Mouse (Mus musculus) intestine, embryonic 14.5 days (tissue): ENCODE measurements around the gene Slc43a3. TPM values are rescaled to one million over a fixed set of nuclear protein-coding genes. Genes with fewer than 3 reads are reported as not detected.

Experiments used
- microRNA-seq: library from miRNA; unstranded; fragments of <30 nt; microRNA quantifications from one replicate; pipeline ENCODE4, GENCODE M21; 2016
- polyA plus RNA-seq: library from polyadenylated mRNA; unstranded; fragments of >200 nt; fragmentation: Nextera tagmentation; extraction: Ambion mirVana; gene quantifications from 2 replicates; pipeline ENCODE4 v1.2.1, GENCODE M21; 2014

Slc43a3 gene
- polyA plus RNA-seq, 1 experiment from 2014 or later: 46.7 TPM

Small RNA genes within 50 kb of the gene (microRNA-seq; reads per million reads assigned to microRNA genes)
- not detected for gene Gm24332

Other genes with a start within 250 kb of the Slc43a3 start
- gene Zdhhc5, start 221.4 kb upstream of the Slc43a3 start, polyA plus RNA-seq: 30.0 and 30.7 TPM in 2 replicates
- 25.7 and 29.0 TPM in 2 replicates for gene Clp1, start 209.2 kb upstream of the Slc43a3 start, polyA plus RNA-seq
- gene Ypel4, start 202.5 kb upstream of the Slc43a3 start, polyA plus RNA-seq: 6.9 and 8.8 TPM in 2 replicates
- gene Gm19426, start 192.9 kb upstream of the Slc43a3 start, polyA plus RNA-seq: 4.6 and 5.3 TPM in 2 replicates
- 60.9 and 73.4 TPM in 2 replicates for gene Serping1, start 161.1 kb upstream of the Slc43a3 start, polyA plus RNA-seq
- gene Ube2l6, start 137.8 kb upstream of the Slc43a3 start, polyA plus RNA-seq: 33.2 and 33.3 TPM in 2 replicates
- 0.27 TPM in 1 of 2 replicates, not detected in the other for gene Smtnl1, start 113.9 kb upstream of the Slc43a3 start, polyA plus RNA-seq
- gene Timm10, start 109.6 kb upstream of the Slc43a3 start, polyA plus RNA-seq: 73.7 and 75.5 TPM in 2 replicates
- gene Slc43a1, start 97.7 kb upstream of the Slc43a3 start, polyA plus RNA-seq: 18.3 and 18.7 TPM in 2 replicates
- gene Rtn4rl2, start 49.9 kb upstream of the Slc43a3 start, polyA plus RNA-seq: 0.99 and 1.9 TPM in 2 replicates
- gene Prg2, start 43.9 kb downstream of the Slc43a3 start, polyA plus RNA-seq: not detected in 2 replicates
- not detected in 2 replicates for gene Prg3, start 51.6 kb downstream of the Slc43a3 start, polyA plus RNA-seq
- gene Ssrp1, start 100.7 kb downstream of the Slc43a3 start, polyA plus RNA-seq: 308 and 334 TPM in 2 replicates
- gene P2rx3, start 100.9 kb downstream of the Slc43a3 start, polyA plus RNA-seq: 0.62 and 2.0 TPM in 2 replicates
- 11.7 and 15.3 TPM in 2 replicates for gene Tnks1bp1, start 111.4 kb downstream of the Slc43a3 start, polyA plus RNA-seq
- 53.6 and 54.3 TPM in 2 replicates for gene Aplnr, start 199.6 kb downstream of the Slc43a3 start, polyA plus RNA-seq